Mouse (Mus musculus) hindbrain, embryonic 12.5 days (tissue): ENCODE results near the gene Fam234a. TPM values are rescaled to one million over a fixed set of nuclear protein-coding genes. Genes with fewer than 3 reads are reported as not detected.

Source experiments
- ATAC-seq: fragments of 200-750 bp; cut with Nextera tagmentation; 2 replicates; pipeline ENCODE4 v1.8.0; 2017; ENCODE audit warnings: moderate TSS enrichment; ENCODE audit not compliant: low FRiP score
- H3K27ac ChIP-seq: fragments of 300-500 bp; sonication (generic); 2 replicates; pipeline ENCODE4 v1.5.1; 2016; ENCODE audit warnings: mild to moderate bottlenecking
- H3K27me3 ChIP-seq: fragments of 300-500 bp; sonication (generic); 2 replicates; pipeline ENCODE4 v1.6.1; 2016; ENCODE audit warnings: mild to moderate bottlenecking
- H3K36me3 ChIP-seq: fragments of 300-500 bp; sonication (generic); 2 replicates; pipeline ENCODE4 v1.6.1; 2016; ENCODE audit warnings: mild to moderate bottlenecking
- H3K4me1 ChIP-seq: fragments of 300-500 bp; sonication (generic); 2 replicates; pipeline ENCODE4 v1.6.1; 2016
- H3K4me2 ChIP-seq: fragments of 300-500 bp; sonication (generic); replicated peaks from 2 replicates; pipeline ENCODE4 v1.6.1; 2016; ENCODE audit warnings: mild to moderate bottlenecking
- H3K4me3 ChIP-seq: fragments of 300-500 bp; sonication (generic); 2 replicates; pipeline ENCODE4 v1.5.1; 2016; ENCODE audit warnings: mild to moderate bottlenecking
- H3K9ac ChIP-seq: fragments of 300-500 bp; sonication (generic); 2 replicates; pipeline ENCODE4 v1.6.1; 2016; ENCODE audit warnings: mild to moderate bottlenecking, moderate library complexity
- H3K9me3 ChIP-seq: fragments of 300-500 bp; sonication (generic); replicated peaks from 2 replicates; pipeline ENCODE4 v1.6.1; 2016; ENCODE audit warnings: mild to moderate bottlenecking
- whole genome bisulfite sequencing: fragments of 180-500 bp; shearing (Covaris S2); methylation state at CpG from one replicate; pipeline ENCODE4 v1.1.7; 2016; 5-methylcytosine and 5-hydroxymethylcytosine counted together
- polyA plus RNA-seq: library from polyadenylated mRNA; unstranded; fragments of >200 nt; fragmentation: Nextera tagmentation; extraction: Ambion mirVana; gene quantifications from 2 replicates; pipeline ENCODE4 v1.2.1, GENCODE M21; 2016

The Fam234a gene
- polyA plus RNA-seq, 1 experiment from 2014 or later, result 37.9 TPM

DNA sequence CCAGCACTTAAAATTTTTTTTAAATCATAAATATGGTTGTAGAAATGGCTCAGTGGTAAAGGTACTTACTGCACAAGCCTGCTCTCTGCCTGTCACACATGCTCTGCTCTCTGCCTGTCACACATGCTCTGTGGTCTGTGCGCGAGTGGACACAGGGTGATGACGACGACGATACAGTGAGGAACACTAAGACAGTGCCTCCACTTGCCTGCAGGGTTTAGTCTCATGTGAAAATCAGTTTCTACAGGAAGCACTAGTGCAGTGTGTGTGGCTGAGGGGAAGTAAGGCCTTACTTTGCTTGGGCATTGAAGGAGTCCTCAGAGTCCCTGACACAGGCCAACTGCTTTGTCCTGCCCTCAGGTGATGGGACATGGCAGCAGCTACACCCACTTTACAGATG, 14.3 kb downstream of the Fam234a start:
- Histone ChIP-seq H3K4me3 (no peak overlapping the region), H3K36me3 (no peaks in the 10 kb centered on the region), H3K9me3 (no peaks in the 10 kb centered on the region), H3K27ac (no peak overlapping the region), H3K9ac (no peak overlapping the region), H3K4me1 (no peaks in the 10 kb centered on the region), H3K4me2 (no peak overlapping the region), H3K27me3 (no peaks in the 10 kb centered on the region)
- no peak for ATAC-seq
- WGBS, result 94% methylated on average over 5 of the region's 5 CpGs

DNA sequence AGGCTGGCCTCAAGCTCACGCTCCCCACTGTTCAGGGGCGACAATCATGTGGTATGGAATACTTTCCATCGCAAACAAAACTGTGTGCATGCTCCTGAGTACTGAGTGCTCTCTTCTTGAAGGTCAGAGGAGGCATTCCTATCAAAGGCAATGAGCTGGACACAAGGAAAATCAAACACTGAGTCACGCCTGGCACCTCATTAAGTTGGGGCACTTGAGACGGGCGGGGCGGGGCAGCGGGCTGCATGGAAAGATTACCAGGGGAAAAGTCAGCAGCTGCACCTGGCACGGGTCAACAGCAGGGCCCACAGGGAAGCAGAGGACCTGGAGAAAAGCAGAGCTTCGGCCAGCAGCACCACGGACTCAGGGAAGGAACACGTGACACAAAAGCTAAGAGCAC, 18.9 kb downstream of the Fam234a start:
- ATAC-seq, result no peak
- Histone ChIP-seq H3K4me1 (no peaks in the 10 kb centered on the region), H3K9ac (no peak overlapping the region), H3K4me2 (no peak overlapping the region), H3K4me3 (no peak overlapping the region), H3K36me3 (peaks cover under 1% of the 10 kb centered on the region; the same call in 1 of the 2 replicates), H3K9me3 (no peaks in the 10 kb centered on the region), H3K27me3 (no peaks in the 10 kb centered on the region), H3K27ac (no peak overlapping the region)
- WGBS, result 82% methylated on average over 12 of the region's 12 CpGs

DNA sequence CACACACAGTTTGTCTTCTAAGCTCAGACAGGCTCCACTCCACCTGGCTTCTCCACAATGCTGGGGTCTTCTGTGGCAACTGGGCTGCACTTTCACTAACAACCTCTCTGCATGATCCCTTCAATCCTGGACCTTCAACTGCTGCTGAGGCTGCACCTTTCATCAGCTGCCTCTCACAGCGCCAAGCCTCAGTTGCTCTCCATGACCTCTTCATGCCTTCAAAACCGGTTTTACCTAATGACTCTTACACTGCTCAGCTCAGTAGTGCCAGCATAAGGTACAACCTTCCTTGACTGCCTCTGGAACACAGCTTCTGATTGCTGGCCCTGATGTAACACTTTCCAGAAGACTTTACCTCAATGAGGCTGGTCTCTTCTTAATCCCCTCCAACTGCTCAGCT, 22.5 kb downstream of the Fam234a start:
- no peaks in the 10 kb centered on the region for H3K9me3 ChIP-seq
- WGBS, result 73% methylated on average over 2 of the region's 2 CpGs
- H3K4me1 ChIP-seq, result no peaks in the 10 kb centered on the region
- no peak overlapping the region for H3K4me2 ChIP-seq
- H3K27ac ChIP-seq, result no peak overlapping the region
- ATAC-seq, result no peak
- no peak overlapping the region for H3K4me3 ChIP-seq
- H3K36me3 ChIP-seq, result peaks cover 13% of the 10 kb centered on the region
- H3K9ac ChIP-seq, result no peak overlapping the region
- no peaks in the 10 kb centered on the region for H3K27me3 ChIP-seq

DNA sequence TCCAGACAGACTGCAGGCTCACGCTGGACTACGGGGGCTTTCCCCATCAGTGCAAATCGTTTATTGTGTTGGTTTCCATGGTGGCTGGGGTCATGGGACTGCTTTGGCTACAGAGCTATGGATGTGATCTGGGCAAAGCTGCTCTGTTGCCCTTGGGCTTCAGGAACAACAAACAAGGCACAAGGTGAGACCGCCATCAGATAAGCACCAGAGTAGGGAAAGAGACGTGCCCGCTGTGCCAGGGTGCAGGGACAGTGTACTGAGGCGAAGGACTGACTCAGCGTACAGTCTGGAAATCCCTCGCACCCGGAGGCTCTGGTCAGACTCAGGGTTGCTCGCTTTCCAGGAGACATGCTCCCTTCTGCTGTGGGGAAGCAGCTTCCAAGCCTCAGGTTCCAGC, 31.4 kb downstream of the Fam234a start:
- H3K9ac ChIP-seq, result no peak overlapping the region
- H3K27ac ChIP-seq, result no peak overlapping the region
- no peak overlapping the region for H3K4me3 ChIP-seq
- H3K9me3 ChIP-seq, result no peaks in the 10 kb centered on the region
- H3K4me2 ChIP-seq, result no peak overlapping the region
- H3K4me1 ChIP-seq, result no peaks in the 10 kb centered on the region
- H3K27me3 ChIP-seq, result no peaks in the 10 kb centered on the region
- H3K36me3 ChIP-seq, result peaks cover 13% of the 10 kb centered on the region; the same call in 1 of the 2 replicates
- 90% methylated on average over 11 of the region's 11 CpGs for WGBS
- no peak for ATAC-seq

DNA sequence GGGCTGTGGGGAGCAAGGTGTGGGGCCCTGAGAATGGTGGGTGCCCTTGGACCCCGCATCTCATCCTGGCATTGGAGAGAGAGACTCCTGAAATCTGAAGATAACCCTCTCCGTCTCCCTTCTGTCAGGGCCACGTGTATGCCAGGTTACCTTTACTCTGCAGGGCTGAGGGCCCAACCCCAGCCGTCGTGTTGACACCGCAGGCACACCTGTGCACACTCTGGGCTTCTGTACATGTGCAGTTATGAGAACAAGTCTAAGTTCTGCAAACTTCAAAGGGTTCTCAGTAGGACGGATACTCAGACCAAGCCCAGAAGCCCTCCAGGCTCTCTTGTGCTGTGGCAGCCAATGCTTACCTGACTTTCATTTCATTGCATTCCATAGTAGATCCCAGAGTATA, 31.8 kb downstream of the Fam234a start:
- H3K4me3 ChIP-seq, result no peak overlapping the region
- no peaks in the 10 kb centered on the region for H3K4me1 ChIP-seq
- no peak for ATAC-seq
- no peak overlapping the region for H3K9ac ChIP-seq
- 95% methylated on average over 7 of the region's 7 CpGs for WGBS
- no peaks in the 10 kb centered on the region for H3K9me3 ChIP-seq
- H3K27me3 ChIP-seq, result no peaks in the 10 kb centered on the region
- peaks cover 12% of the 10 kb centered on the region; the same call in 1 of the 2 replicates for H3K36me3 ChIP-seq
- H3K27ac ChIP-seq, result no peak overlapping the region
- H3K4me2 ChIP-seq, result no peak overlapping the region

DNA sequence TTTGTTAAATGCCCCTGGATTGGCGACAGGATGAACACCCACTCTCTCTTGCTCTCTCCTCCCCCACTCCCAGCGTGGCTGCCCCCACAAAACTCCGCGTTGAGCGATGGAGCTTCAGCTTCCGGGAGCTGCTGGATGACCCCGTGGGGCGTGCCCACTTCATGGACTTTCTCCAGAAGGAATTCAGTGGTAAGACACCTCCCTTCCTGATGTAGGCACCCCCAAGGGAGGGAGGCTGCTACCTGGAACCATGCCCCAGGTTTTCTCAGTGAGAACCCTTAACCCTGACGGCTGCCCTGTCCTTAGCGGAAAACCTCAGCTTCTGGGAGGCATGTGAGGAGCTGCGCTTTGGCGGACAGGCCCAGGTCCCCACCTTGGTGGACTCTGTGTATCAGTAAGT, 36.4 kb downstream of the Fam234a start, which contains the start of gene Arhgdig:
TSS of gene Arhgdig (minus strand) at position 101 of the 400 bp plus-strand sequence.
- Histone ChIP-seq H3K9ac (no peak within 1 kb of the TSS), H3K9me3 (no peaks in the 10 kb centered on the region), H3K4me2 (no peak within 1 kb of the TSS), H3K27me3 (peaks cover 32% of the 10 kb centered on the region), H3K4me1 (peaks cover 14% of the 10 kb centered on the region), H3K4me3 (no peak within 1 kb of the TSS), H3K27ac (no peak within 1 kb of the TSS), H3K36me3 (no peaks in the 10 kb centered on the region)
- WGBS, result 89% methylated on average over 12 of the region's 12 CpGs
- ATAC-seq, result no peak

DNA sequence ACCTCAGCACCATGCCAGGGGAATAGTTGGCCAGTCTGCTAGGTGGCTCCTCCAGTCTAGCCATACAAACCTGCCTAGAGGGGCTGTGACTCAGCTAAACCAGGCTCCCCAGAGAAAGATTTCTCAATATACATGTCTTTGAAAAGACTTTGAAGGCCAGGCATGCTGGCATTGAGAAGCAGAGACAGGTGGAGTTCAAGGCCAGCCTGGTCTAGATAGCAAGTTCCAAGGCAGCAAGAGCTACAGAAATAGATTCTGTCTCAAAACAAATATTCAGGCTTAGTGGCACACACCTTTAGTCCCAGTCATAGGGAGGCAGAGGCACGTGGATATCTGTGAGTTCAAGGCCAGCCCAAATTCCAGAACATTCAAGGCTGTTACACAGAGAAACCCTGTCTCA, 37.6 kb downstream of the Fam234a start:
- Histone ChIP-seq H3K9me3 (peaks cover 4% of the 10 kb centered on the region; the same call in 1 of the 2 replicates), H3K27ac (no peak overlapping the region), H3K9ac (no peak overlapping the region), H3K4me2 (no peak overlapping the region), H3K4me3 (no peak overlapping the region), H3K36me3 (no peaks in the 10 kb centered on the region), H3K4me1 (peaks cover 20% of the 10 kb centered on the region), H3K27me3 (peaks cover 45% of the 10 kb centered on the region)
- ATAC-seq, result no peak
- 77% methylated on average over 1 of the region's 1 CpGs for WGBS

DNA sequence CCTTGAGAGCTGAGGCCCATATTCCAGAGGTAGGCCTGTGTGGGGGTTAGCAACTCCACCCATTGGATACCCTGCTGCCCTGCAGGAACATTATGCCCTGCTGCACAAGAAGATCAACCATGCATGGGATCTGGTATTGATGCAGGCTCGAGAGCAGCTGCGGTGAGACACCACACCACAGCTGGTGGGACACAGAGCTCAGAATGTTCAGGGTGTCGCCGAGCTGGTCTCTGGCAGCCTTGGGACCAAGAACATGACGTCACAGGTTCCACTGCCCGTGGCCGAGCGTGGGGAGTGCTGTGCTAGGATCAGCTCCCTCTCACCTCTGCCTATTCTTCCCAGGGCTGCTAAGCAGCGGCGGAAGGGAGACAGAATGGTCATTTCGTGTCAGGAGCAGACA, 39.3 kb downstream of the Fam234a start:
- 29% methylated on average over 11 of the region's 11 CpGs for WGBS
- H3K9ac ChIP-seq, result no peak overlapping the region
- H3K27ac ChIP-seq, result no peak overlapping the region
- no peak overlapping the region for H3K4me2 ChIP-seq
- H3K36me3 ChIP-seq, result no peaks in the 10 kb centered on the region
- H3K4me3 ChIP-seq, result no peak overlapping the region
- H3K9me3 ChIP-seq, result peaks cover 4% of the 10 kb centered on the region; the same call in 1 of the 2 replicates
- H3K4me1 ChIP-seq, result peaks cover 32% of the 10 kb centered on the region
- H3K27me3 ChIP-seq, result peaks cover 60% of the 10 kb centered on the region
- no peak for ATAC-seq

DNA sequence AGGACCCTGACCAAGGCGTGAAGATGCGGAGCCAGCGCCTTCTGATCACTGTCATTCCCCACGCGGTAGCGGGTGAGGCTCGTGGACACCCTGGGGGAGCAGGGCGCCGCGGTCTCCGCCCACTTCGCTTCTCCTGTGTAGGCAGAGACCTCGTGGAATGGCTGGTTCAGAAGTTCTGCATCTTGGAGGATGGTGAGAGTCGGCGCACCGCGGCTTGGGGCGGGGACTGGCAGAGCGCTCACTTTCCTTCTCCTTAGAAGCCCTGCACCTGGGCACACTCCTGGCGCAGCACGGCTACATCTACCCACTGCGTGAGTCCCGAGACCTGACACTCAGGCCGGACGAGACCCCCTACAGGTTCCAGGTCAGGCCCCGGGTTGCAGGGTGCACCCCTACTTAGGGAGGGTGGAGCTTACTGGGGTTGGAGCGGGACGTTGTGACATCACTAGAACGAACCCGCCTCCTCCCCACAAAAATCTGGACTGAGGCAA, 40.7 kb downstream of the Fam234a start:
- no peak for ATAC-seq
- WGBS, result 1% methylated on average over 30 of the region's 30 CpGs

DNA sequence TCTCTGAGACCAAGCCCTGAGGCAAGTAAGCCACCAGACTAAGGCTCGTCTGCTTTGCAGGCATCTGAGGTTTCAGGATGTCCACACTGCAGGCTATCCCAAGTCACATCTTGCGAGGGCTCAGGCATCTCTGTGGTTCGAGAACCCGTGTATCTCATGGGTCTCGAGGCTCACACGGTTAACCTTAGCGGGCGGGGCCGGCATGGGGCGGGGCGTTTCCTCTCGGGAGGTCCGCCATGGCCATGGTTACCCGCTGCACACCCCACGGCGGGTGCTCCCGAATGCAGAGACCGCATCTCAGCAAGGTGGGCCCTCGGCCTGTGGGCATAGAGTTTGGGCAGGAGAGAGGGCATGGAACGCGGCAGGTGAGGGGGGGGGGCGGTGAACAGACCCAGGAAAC, 41.3 kb downstream of the Fam234a start, which contains the start of gene Rgs11:
TSS of gene Rgs11 (plus strand) at position 215 of the 400 bp plus-strand sequence.
- ATAC-seq, result no peak
- Histone ChIP-seq H3K27me3 (peaks cover 73% of the 10 kb centered on the region), H3K9me3 (peaks cover 4% of the 10 kb centered on the region; the same call in 1 of the 2 replicates), H3K9ac (0 out of 2 replicates have a peak within 1 kb of the TSS, but pooled peaks have one; percentile 36), H3K4me2 (peak within 1 kb of the TSS; percentile 95), H3K36me3 (peaks cover 5% of the 10 kb centered on the region), H3K27ac (no peak within 1 kb of the TSS), H3K4me3 (peak within 1 kb of the TSS; percentile 32), H3K4me1 (peaks cover 32% of the 10 kb centered on the region)
- 3% methylated on average over 22 of the region's 22 CpGs for WGBS

More for the DNA sequence above, 40.7 kb downstream of the Fam234a start:
- Histone ChIP-seq H3K4me1 (peaks cover 32% of the 10 kb centered on the region), H3K9me3 (peaks cover 4% of the 10 kb centered on the region; the same call in 1 of the 2 replicates), H3K9ac (0 out of 2 replicates have a peak overlapping the region, but pooled peaks have one; percentile 36), H3K27ac (no peak overlapping the region), H3K36me3 (no peaks in the 10 kb centered on the region), H3K27me3 (peaks cover 73% of the 10 kb centered on the region), H3K4me3 (peak overlapping the region; percentile 32), H3K4me2 (peak overlapping the region; percentile 59)

DNA sequence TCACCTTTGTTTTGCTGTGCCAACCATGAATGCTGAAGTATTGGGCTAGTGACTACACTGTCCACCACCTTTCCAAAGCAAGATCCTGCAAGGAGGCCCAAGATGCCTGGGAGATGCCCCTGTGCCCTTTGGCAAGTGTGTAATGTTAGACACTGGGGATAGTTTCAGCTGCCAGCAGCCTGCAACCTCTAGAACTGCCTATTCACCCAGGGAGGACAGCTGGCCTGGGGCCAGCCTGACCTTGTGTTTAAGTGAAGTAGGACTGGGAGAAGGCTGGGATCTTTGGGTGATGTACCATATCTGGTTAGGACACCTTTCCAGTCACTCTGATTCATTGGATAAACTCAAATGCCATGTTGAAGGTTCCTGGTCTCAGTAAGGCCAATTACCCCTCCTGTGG, 42.0 kb downstream of the Fam234a start:
- H3K36me3 ChIP-seq, result peaks cover 13% of the 10 kb centered on the region
- ATAC-seq, result no peak
- H3K4me3 ChIP-seq, result no peak overlapping the region

DNA sequence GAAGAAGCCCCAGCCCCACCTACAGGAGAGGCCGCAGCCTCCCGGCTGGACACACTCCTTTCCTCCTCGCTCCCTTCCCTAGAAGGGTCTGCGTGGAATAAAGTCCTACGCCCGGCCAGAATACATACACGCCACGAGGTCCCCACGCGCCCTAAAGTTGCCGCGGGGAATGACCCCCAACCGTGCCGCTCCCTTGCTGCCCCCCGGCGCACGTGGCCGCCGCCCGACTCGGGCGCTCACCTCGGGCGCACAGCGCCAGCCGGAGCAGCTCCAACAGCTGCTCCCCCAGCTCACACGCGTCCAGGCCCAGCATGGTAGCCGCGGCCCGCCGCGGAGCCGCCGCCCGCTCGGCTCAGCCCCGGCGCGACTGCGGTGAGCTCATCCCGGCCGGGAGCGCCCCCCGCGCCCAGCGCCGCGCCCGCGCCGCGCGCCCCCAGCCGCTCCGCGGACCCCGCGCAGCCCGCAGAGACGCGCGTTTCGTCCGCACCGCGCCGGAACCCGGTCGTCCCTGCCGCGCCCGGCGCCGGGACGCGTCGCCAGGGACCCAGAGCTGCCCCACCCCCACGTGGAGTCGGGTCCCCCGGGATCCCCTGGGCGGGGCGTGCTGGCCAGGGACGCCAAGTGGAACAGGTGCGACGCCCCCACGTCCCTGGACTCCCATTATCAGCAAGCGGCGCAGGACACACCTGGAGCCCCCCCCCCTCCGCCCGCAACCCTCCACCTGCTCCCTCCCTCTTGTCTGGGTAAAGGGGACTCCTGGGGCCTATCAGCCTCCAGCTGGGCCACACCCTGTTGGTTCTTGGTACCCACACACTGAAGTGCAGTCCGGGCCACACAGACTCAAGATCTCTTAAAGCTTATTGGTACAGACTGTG, 43.0 kb downstream of the Fam234a start:
- peaks cover 73% of the 10 kb centered on the region for H3K27me3 ChIP-seq
- ATAC-seq, result peak; percentile 76
- H3K9ac ChIP-seq, result peak overlapping the region; percentile 66
- H3K27ac ChIP-seq, result no peak overlapping the region
- peaks cover 32% of the 10 kb centered on the region for H3K4me1 ChIP-seq
- 1% methylated on average over 81 of the region's 92 CpGs for WGBS
- H3K4me3 ChIP-seq, result peak overlapping the region; percentile 55
- peak overlapping the region; percentile 95 for H3K4me2 ChIP-seq
- H3K9me3 ChIP-seq, result peaks cover 4% of the 10 kb centered on the region; the same call in 1 of the 2 replicates
- peaks cover 22% of the 10 kb centered on the region for H3K36me3 ChIP-seq

More for the DNA sequence above, 42.0 kb downstream of the Fam234a start:
- Histone ChIP-seq H3K27me3 (peaks cover 73% of the 10 kb centered on the region), H3K9ac (no peak overlapping the region), H3K4me1 (peaks cover 32% of the 10 kb centered on the region), H3K27ac (no peak overlapping the region), H3K9me3 (peaks cover 4% of the 10 kb centered on the region; the same call in 1 of the 2 replicates), H3K4me2 (0 out of 2 replicates have a peak overlapping the region, but pooled peaks have one; percentile 95)
